Mouse (Mus musculus) ES-E14 (cell line): ENCODE results near the gene Pde4dip.

Source experiments
- CHD2 ChIP-seq: IDR thresholded peaks from 2 replicates; pipeline ENCODE4 v1.6.1; 2014; ENCODE audit warnings: mild to moderate bottlenecking, low read depth, low read length, inconsistent platforms
- HCFC1 ChIP-seq: IDR thresholded peaks from 2 replicates; pipeline ENCODE4 v1.6.1; 2012; ENCODE audit warnings: low read length, inconsistent platforms, borderline replicate concordance; ENCODE audit not compliant: insufficient read depth
- ZNF384 ChIP-seq: IDR thresholded peaks from 2 replicates; pipeline ENCODE4 v1.6.1; 2012; ENCODE audit warnings: low read depth, low read length, inconsistent platforms

- TF ChIP-seq ZNF384, result no peak
- TF ChIP-seq CHD2, result no peak
- no peak for TF ChIP-seq HCFC1
Measured at GRCm38 (mm10) chr3:97715922-97716321, 172.6 kb downstream of the Pde4dip start.
